Mouse (Mus musculus) erythroblast, embryonic 14.5 days (primary cell): ENCODE data around the gene Gm9922.

ENCODE experiments used
- GATA1 ChIP-seq: IDR thresholded peaks from 2 replicates; pipeline ENCODE4 v1.6.1; 2012; ENCODE audit warnings: low read length, inconsistent platforms, mixed read lengths
- TAL1 ChIP-seq: IDR thresholded peaks from 3 replicates; pipeline ENCODE4 v1.6.1; 2012; ENCODE audit warnings: low read length, inconsistent platforms, mixed read lengths

- no peak for TF ChIP-seq GATA1
- TF ChIP-seq TAL1: no peak
Observed at GRCm38 (mm10) chr14:101733542-101734303, 4.1 kb upstream of the Gm9922 start.
